Mouse (Mus musculus): ENCODE measurements around the gene Msh2. TPM values are rescaled to one million over a fixed set of nuclear protein-coding genes. Genes with fewer than 3 reads are reported as not detected.

Gene Msh2
- 10 to 100 TPM; 13.6 to 13.9 TPM for total RNA-seq (2023)

DNA sequence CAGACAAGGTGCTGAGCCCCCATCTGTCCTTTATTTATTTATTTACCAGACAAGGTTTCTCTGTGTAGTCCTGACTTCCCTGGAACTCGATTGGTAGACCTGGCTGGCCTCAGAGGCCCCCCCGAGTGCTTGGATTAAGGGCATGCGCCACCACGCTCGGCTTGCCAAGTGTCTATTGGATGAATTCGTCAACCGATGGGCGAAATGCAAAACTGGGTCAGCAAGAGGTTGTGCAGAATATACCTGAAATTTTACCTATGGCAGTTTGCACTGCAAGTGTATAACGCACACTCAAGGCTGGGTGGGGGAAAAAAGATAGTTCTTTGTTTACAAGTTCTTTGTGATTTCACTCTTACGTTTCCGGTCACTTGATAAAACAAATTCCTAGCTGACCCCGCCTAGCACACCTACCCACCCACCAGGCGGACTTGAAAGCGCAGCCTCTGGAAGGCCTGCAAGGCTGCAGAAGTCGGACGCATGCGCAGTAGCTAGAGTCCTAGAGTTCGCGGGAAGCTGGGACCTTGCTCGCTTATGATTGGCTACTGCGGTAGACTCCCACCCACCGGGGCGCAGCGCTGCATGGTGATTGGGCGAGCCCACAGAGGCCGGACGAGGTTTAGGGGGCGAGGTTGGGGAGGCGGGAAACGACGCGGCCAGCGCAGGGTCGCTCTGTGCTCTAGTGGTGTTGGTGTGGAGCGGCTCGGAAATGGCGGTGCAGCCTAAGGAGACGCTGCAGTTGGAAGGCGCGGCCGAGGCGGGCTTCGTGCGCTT lies at the start of gene Msh2:
Gene Msh2 (plus strand): TSS at position 441 of the 771 bp plus-strand sequence.

Other genes starting within 250 kb of the Msh2 start
- not detected for gene Stpg4, start 244.6 kb upstream of the Msh2 start, total RNA-seq (2023)
- gene Calm2, start 225.4 kb upstream of the Msh2 start, total RNA-seq (2023): 100 to 1,000 TPM; 388 to 416 TPM
- under 1 TPM; 0.30 to 0.58 TPM for gene Epcam, start 36.4 kb upstream of the Msh2 start, total RNA-seq (2023)
- 1 to 10 TPM; 3.3 to 3.4 TPM for gene Kcnk12, start 125.7 kb downstream of the Msh2 start, total RNA-seq (2023)
- not detected for gene Rpl36-ps4, start 248.6 kb downstream of the Msh2 start, total RNA-seq (2023)

All from monocyte, adult 59 days (primary cell).